Mouse (Mus musculus) forebrain, embryonic 10.5 days (tissue): ENCODE data around the gene Snapc3. TPM values are rescaled to one million over a fixed set of nuclear protein-coding genes. Genes with fewer than 3 reads are reported as not detected.

Source experiments
- DNase-seq: peaks from one replicate; pipeline ENCODE4 v3.0.0-alpha.2; 2017; ENCODE audit warnings: low spot score; ENCODE audit errors: extremely low spot score
- H3K27ac ChIP-seq: fragments of 300-500 bp; sonication (generic); 2 replicates; pipeline ENCODE4 v1.5.1; 2016; ENCODE audit warnings: mild to moderate bottlenecking
- H3K27me3 ChIP-seq: fragments of 300-500 bp; sonication (generic); 2 replicates; pipeline ENCODE4 v1.6.1; 2016; ENCODE audit warnings: mild to moderate bottlenecking; ENCODE audit not compliant: poor library complexity, severe bottlenecking
- H3K36me3 ChIP-seq: fragments of 300-500 bp; sonication (generic); replicated peaks from 2 replicates; pipeline ENCODE4 v1.6.1; 2016; ENCODE audit warnings: mild to moderate bottlenecking, moderate library complexity
- H3K4me1 ChIP-seq: fragments of 300-500 bp; sonication (generic); 2 replicates; pipeline ENCODE4 v1.6.1; 2016
- H3K4me3 ChIP-seq: fragments of 300-500 bp; sonication (generic); 2 replicates; pipeline ENCODE4 v1.5.1; 2016; ENCODE audit warnings: mild to moderate bottlenecking, moderate library complexity
- H3K9me3 ChIP-seq: fragments of 300-500 bp; sonication (generic); 2 replicates; pipeline ENCODE4 v1.6.1; 2016; ENCODE audit warnings: mild to moderate bottlenecking, moderate library complexity
- WGBS: fragments of 180-500 bp; shearing (Covaris S2); methylation state at CpG from one replicate; pipeline ENCODE4 v1.1.7; 2016; 5-methylcytosine and 5-hydroxymethylcytosine counted together
- polyA plus RNA-seq: library from polyadenylated mRNA; unstranded; fragments of >200 nt; fragmentation: Nextera tagmentation; extraction: Ambion mirVana; gene quantifications from 2 replicates; pipeline ENCODE4 v1.2.1, GENCODE M21; 2016

Snapc3 gene
- polyA plus RNA-seq: 54.4 and 55.8 TPM in 2 replicates

- peaks cover 15% of the 10 kb centered on the region for H3K4me1 ChIP-seq
- H3K9me3 ChIP-seq: peaks cover 4% of the 10 kb centered on the region; the same call in 1 of the 2 replicates
- DNase-seq: peak; percentile 97
- H3K36me3 ChIP-seq: peaks cover 23% of the 10 kb centered on the region
- 2% methylated on average over 41 of the region's 41 CpGs for WGBS
- H3K4me3 ChIP-seq: peak within 1 kb of the TSS; percentile 93
- H3K27ac ChIP-seq: peak within 1 kb of the TSS; percentile 95
- no peaks in the 10 kb centered on the region for H3K27me3 ChIP-seq
Measured at GRCm38 (mm10) chr4:83417160-83417819, at the start of gene Snapc3. TSS of gene Snapc3 (plus strand) at chr4:83417724.

- Histone ChIP-seq H3K4me3 (no peak overlapping the region), H3K36me3 (no peaks in the 10 kb centered on the region), H3K4me1 (no peaks in the 10 kb centered on the region), H3K9me3 (no peaks in the 10 kb centered on the region), H3K27ac (no peak overlapping the region), H3K27me3 (no peaks in the 10 kb centered on the region)
- 75% methylated on average over 4 of the region's 4 CpGs for WGBS
- no peak for DNase-seq
Measured at GRCm38 (mm10) chr4:83373381-83373780, 44.1 kb upstream of the Snapc3 start.

GRCm38 (mm10) chr4:83375650-83376049 lies 41.9 kb upstream of the Snapc3 start:
- no peaks in the 10 kb centered on the region for H3K9me3 ChIP-seq
- 90% methylated on average over 6 of the region's 6 CpGs for WGBS
- H3K4me1 ChIP-seq: no peaks in the 10 kb centered on the region
- no peaks in the 10 kb centered on the region for H3K27me3 ChIP-seq
- no peak overlapping the region for H3K4me3 ChIP-seq
- no peaks in the 10 kb centered on the region for H3K36me3 ChIP-seq
- no peak for DNase-seq
- H3K27ac ChIP-seq: no peak overlapping the region

- 82% methylated on average over 7 of the region's 7 CpGs for WGBS
- Histone ChIP-seq H3K4me3 (no peak overlapping the region), H3K4me1 (no peaks in the 10 kb centered on the region)
Measured at GRCm38 (mm10) chr4:83376461-83377015, 41.0 kb upstream of the Snapc3 start.

GRCm38 (mm10) chr4:83379036-83379435 lies 38.5 kb upstream of the Snapc3 start:
- no peak for DNase-seq

More at GRCm38 (mm10) chr4:83376461-83377015, 41.0 kb upstream of the Snapc3 start:
- Histone ChIP-seq H3K9me3 (no peaks in the 10 kb centered on the region), H3K36me3 (no peaks in the 10 kb centered on the region), H3K27ac (no peak overlapping the region), H3K27me3 (no peaks in the 10 kb centered on the region)
- DNase-seq: no peak

GRCm38 (mm10) chr4:83379746-83380145 lies 37.8 kb upstream of the Snapc3 start:
- Histone ChIP-seq H3K27ac (no peak overlapping the region), H3K9me3 (no peaks in the 10 kb centered on the region), H3K4me3 (no peak overlapping the region), H3K27me3 (no peaks in the 10 kb centered on the region), H3K36me3 (no peaks in the 10 kb centered on the region), H3K4me1 (0 out of 2 replicates have a peak, but pooled peaks cover 5% of the 10 kb centered on the region)
- WGBS: 90% methylated on average over 6 of the region's 6 CpGs
- DNase-seq: no peak

More at GRCm38 (mm10) chr4:83379036-83379435, 38.5 kb upstream of the Snapc3 start:
- 0 out of 2 replicates have a peak, but pooled peaks cover 5% of the 10 kb centered on the region for H3K4me1 ChIP-seq
- H3K36me3 ChIP-seq: no peaks in the 10 kb centered on the region
- no peaks in the 10 kb centered on the region for H3K9me3 ChIP-seq
- no peak overlapping the region for H3K4me3 ChIP-seq
- H3K27ac ChIP-seq: no peak overlapping the region
- H3K27me3 ChIP-seq: no peaks in the 10 kb centered on the region

GRCm38 (mm10) chr4:83380266-83380665 lies 37.3 kb upstream of the Snapc3 start:
- H3K36me3 ChIP-seq: no peaks in the 10 kb centered on the region
- DNase-seq: no peak
- no peaks in the 10 kb centered on the region for H3K9me3 ChIP-seq
- no peak overlapping the region for H3K27ac ChIP-seq
- 87% methylated on average over 4 of the region's 4 CpGs for WGBS
- H3K4me1 ChIP-seq: 0 out of 2 replicates have a peak, but pooled peaks cover 5% of the 10 kb centered on the region
- no peak overlapping the region for H3K4me3 ChIP-seq
- H3K27me3 ChIP-seq: no peaks in the 10 kb centered on the region

- no peak overlapping the region for H3K4me3 ChIP-seq
- H3K9me3 ChIP-seq: no peaks in the 10 kb centered on the region
- no peaks in the 10 kb centered on the region for H3K27me3 ChIP-seq
- no peak for DNase-seq
- H3K36me3 ChIP-seq: no peaks in the 10 kb centered on the region
- H3K27ac ChIP-seq: no peak overlapping the region
- WGBS: 57% methylated on average over 6 of the region's 6 CpGs
- 0 out of 2 replicates have a peak, but pooled peaks cover 5% of the 10 kb centered on the region for H3K4me1 ChIP-seq
Measured at GRCm38 (mm10) chr4:83383899-83384490, 33.5 kb upstream of the Snapc3 start.

GRCm38 (mm10) chr4:83385091-83385490 lies 32.4 kb upstream of the Snapc3 start:
- DNase-seq: no peak
- H3K27me3 ChIP-seq: no peaks in the 10 kb centered on the region
- no peak overlapping the region for H3K27ac ChIP-seq
- H3K4me3 ChIP-seq: no peak overlapping the region
- no peaks in the 10 kb centered on the region for H3K36me3 ChIP-seq
- H3K9me3 ChIP-seq: no peaks in the 10 kb centered on the region
- 0 out of 2 replicates have a peak, but pooled peaks cover 5% of the 10 kb centered on the region for H3K4me1 ChIP-seq

GRCm38 (mm10) chr4:83390551-83390950 lies 27.0 kb upstream of the Snapc3 start:
- no peaks in the 10 kb centered on the region for H3K36me3 ChIP-seq
- no peaks in the 10 kb centered on the region for H3K27me3 ChIP-seq
- H3K4me1 ChIP-seq: peaks cover 6% of the 10 kb centered on the region
- no peak overlapping the region for H3K4me3 ChIP-seq
- 62% methylated on average over 2 of the region's 2 CpGs for WGBS
- no peak overlapping the region for H3K27ac ChIP-seq
- no peaks in the 10 kb centered on the region for H3K9me3 ChIP-seq
- no peak for DNase-seq

GRCm38 (mm10) chr4:83391956-83392355 lies 25.6 kb upstream of the Snapc3 start:
- H3K36me3 ChIP-seq: no peaks in the 10 kb centered on the region
- peaks cover 6% of the 10 kb centered on the region for H3K4me1 ChIP-seq
- no peak for DNase-seq

GRCm38 (mm10) chr4:83393733-83394132 lies 23.8 kb upstream of the Snapc3 start:
- H3K36me3 ChIP-seq: no peaks in the 10 kb centered on the region
- WGBS: 87% methylated on average over 1 of the region's 1 CpGs
- no peaks in the 10 kb centered on the region for H3K27me3 ChIP-seq
- DNase-seq: no peak
- H3K27ac ChIP-seq: no peak overlapping the region
- no peaks in the 10 kb centered on the region for H3K9me3 ChIP-seq
- H3K4me3 ChIP-seq: no peak overlapping the region
- peaks cover 6% of the 10 kb centered on the region for H3K4me1 ChIP-seq

More at GRCm38 (mm10) chr4:83391956-83392355, 25.6 kb upstream of the Snapc3 start:
- no peaks in the 10 kb centered on the region for H3K27me3 ChIP-seq
- H3K27ac ChIP-seq: no peak overlapping the region
- H3K9me3 ChIP-seq: no peaks in the 10 kb centered on the region
- no peak overlapping the region for H3K4me3 ChIP-seq
- 22% methylated on average over 3 of the region's 3 CpGs for WGBS

GRCm38 (mm10) chr4:83396346-83396745 lies 21.2 kb upstream of the Snapc3 start:
- 93% methylated on average over 4 of the region's 4 CpGs for WGBS
- DNase-seq: no peak

More at GRCm38 (mm10) chr4:83396346-83396745, 21.2 kb upstream of the Snapc3 start:
- Histone ChIP-seq H3K4me3 (no peak overlapping the region), H3K27me3 (no peaks in the 10 kb centered on the region), H3K36me3 (no peaks in the 10 kb centered on the region), H3K27ac (no peak overlapping the region), H3K9me3 (no peaks in the 10 kb centered on the region), H3K4me1 (peaks cover 6% of the 10 kb centered on the region)
